Mouse (Mus musculus): ENCODE data around the gene Gpc5. TPM values are rescaled to one million over a fixed set of nuclear protein-coding genes. Genes with fewer than 3 reads are reported as not detected.

The Gpc5 gene
- total RNA-seq, 2 experiments from 2014 or later: 26.6 to 31.1 TPM

- intact Hi-C loops (cut with DNase I): no loop called here
- DNase-seq: peak; percentile 8
Observed at GRCm38 (mm10) chr14:115819021-115819420, 727.0 kb downstream of the Gpc5 start.

DNA sequence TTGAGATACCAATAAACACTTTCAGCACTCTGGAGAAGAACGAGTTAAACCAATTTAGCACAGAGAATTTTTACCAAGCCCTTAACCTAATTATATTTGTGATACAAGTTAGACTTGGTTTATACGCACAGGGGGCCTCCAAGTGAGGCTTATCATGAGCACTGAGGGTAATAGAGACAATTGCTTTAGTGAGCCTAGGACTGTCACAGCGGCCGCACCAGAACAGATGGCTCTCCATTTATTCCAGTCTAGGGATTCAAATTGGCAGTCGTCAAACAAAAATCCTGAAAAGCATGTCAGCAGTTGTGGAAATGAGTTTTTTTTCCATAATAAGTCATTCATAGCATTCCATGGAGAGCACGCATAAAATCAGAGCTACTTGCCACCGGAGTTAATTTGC is 729.6 kb downstream of the Gpc5 start:
- intact Hi-C loops (cut with DNase I): no loop called here
- DNase-seq: no peak

- intact Hi-C loops (cut with DNase I): loop anchor here (5.0 kb wide), 1 partner anchor 1097 kb away; the partner anchor contains the start of gene Gpc6
- no peak for DNase-seq
Observed at GRCm38 (mm10) chr14:115830485-115830884, 738.5 kb downstream of the Gpc5 start.

DNA sequence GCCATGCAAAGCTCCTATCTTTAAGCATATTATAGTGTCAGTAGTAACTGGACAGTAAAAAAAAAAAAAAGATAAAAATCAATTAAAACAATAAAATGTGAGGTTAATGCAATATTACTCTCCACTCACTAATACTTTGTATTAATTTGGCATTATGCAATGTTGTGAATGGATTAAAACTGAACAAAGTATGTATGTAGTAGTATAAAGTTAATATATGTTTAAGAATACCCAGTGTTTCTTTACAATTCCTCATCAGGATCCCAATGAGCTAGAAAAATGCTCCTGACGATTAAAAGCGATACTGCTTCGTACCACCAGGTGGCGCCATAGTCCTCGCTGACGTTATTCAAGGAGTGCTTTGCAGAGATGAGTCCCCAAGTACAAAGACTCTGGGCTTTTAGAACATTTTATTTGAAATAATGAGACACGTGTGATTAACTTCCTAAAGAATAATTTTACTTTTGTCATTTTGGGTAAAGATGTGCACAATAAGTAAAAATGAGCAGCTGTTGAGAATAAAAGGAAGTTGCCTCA is 739.3 kb downstream of the Gpc5 start:
- peak; percentile 72 for DNase-seq
- intact Hi-C loops (cut with DNase I): loop anchor here (5.0 kb wide), 1 partner anchor 1096 kb away; the partner anchor contains the start of gene Gpc6

DNA sequence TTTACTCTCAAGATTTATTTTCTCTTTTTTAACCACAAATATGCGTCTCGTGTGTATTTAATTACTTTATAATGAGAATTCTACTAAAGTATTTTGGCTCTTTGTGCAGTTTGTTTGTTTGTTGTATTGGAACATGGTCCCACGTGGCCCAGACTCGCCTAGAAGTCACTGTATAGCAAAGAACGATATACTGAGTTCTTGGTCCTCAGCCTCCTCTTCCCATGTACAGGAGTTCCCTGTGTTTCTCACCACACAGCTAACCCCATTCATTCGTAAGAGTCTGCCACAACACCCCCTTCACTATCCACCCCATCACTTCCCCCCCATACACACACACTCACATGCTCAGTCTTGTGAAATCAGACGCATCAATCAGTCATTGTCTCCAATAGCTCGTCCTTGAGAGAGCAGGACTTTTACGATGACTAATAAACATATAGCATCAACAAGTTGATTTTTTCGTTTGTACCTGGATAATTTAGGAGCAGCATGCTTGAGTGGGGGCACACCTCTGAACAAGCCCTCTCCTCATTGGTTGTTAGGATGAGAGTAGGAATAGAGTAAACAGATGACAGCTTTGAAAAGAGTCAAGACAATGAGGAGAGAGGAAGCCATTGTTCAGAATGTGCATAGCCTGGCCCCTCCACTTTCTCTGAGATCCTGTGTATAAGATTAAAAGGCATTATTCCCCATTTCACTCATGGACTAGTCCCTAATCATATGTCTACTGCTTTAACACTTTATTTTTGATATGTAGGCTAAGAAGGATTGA is 740.0 kb downstream of the Gpc5 start:
- DNase-seq: no peak
- intact Hi-C loops (cut with DNase I): loop anchor here (5.0 kb wide), 1 partner anchor 1095 kb away; the partner anchor contains the start of gene Gpc6

GRCm38 (mm10) chr14:115843783-115844182 is 751.8 kb downstream of the Gpc5 start:
- intact Hi-C loops (cut with DNase I): no loop called here

DNA sequence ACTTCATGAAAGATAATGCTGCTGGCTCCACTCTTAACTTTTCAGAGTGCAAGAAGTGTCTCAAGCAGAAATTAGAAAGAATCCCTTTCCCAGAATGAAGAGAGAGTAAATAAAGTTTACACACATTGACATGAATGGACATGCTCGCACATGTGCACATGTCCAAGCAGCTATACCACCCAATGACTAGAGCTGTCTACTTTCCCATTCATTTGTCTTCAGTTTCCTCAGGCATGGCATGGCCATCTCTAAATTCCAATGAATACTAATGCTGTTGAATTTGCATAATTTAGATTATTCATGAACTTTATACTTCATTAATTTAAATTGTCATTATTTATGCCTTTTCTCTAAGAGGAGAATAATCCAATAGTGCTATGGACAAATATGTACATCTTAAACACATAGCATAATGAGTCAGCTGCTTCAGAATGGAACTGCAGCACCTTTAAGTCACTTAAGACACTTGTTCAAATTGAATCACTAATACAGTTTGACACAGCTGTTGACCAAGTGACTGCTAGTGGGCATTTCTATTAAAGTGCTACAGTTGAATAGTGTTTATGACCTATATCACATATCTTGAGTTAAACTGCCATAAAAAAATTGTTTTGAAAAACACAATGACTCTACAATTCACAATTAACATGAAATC is 752.9 kb downstream of the Gpc5 start:
- intact Hi-C loops (cut with DNase I): no loop called here
- no peak for DNase-seq

More at GRCm38 (mm10) chr14:115843783-115844182, 751.8 kb downstream of the Gpc5 start:
- DNase-seq: no peak

- DNase-seq: no peak
- intact Hi-C loops (cut with DNase I): no loop called here
Observed at GRCm38 (mm10) chr14:115869127-115869526, 777.1 kb downstream of the Gpc5 start.

GRCm38 (mm10) chr14:115976062-115976461 is 884.0 kb downstream of the Gpc5 start:
- intact Hi-C loops (cut with DNase I): no loop called here
- DNase-seq: no peak

DNA sequence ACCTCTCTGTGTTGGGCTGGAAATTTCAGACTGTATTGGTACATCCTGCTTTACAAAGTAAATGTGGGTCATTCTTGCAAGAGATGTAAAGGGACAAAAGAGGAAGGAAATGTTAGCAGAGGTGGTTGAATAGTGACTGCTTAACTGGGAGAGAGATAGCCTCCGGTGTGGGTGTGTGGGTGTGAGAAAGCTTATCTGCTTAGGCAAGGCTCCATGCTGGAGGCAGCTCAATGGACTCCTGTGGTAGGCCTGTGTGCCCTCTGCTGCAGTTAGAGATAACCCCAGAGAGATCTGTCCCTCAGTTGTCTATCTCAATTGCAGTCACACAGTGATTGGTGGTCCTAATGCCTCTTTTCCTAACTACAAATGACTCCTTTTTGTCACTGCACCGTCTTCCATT is 887.2 kb downstream of the Gpc5 start:
- DNase-seq: no peak
- intact Hi-C loops (cut with DNase I): no loop called here

GRCm38 (mm10) chr14:115990764-115991163 is 898.7 kb downstream of the Gpc5 start:
- intact Hi-C loops (cut with DNase I): no loop called here
- DNase-seq: no peak

DNA sequence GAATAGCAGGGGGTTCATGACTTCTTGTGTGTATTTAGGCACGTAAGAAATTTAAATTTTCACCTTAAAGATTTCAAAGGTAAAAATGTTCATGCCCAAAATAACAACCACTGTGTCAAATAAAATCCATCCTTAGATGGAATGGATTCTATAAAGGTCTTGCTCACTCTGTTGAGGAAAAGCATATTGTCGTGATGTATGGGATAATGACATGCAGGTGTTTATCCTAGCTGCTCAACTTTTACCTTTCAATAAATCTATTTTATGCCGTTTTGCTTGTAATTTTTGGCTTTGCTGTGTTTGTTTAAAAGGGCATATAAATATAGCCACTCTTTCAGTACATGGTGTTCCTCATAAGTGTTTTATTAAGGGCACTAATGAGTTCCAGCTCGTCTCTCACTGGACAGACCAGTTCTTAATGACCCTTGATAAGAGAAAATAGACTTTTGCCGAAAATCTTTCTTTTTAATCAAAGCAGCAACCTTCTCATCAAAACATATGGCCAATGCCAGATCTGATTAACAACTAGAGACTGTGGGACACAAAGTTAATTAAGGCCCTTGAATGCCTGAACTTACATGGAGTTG is 901.6 kb downstream of the Gpc5 start:
- no peak for DNase-seq
- intact Hi-C loops (cut with DNase I): no loop called here

DNA sequence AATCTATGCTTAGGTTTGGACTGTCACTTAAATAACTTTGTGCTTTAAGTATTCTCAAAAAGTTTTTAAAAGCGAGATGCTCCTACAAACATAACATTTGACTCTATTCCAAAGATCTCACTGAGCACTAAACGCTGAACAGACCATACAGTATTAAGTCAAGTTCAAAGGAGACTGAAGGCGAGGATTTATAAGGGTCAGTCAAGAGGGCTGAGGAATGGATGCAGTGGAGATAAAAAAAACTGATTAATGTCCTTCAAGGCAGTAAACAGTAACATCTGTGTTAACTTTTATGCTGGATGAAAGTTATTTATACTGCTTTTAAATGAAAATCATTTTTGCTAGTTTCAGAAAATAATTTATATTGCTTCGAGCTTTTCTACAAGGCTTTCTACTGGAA is 906.9 kb downstream of the Gpc5 start:
- DNase-seq: no peak
- intact Hi-C loops (cut with DNase I): no loop called here

GRCm38 (mm10) chr14:116087010-116087409 is 995.0 kb downstream of the Gpc5 start:
- intact Hi-C loops (cut with DNase I): no loop called here
- no peak for DNase-seq

- DNase-seq: no peak
- intact Hi-C loops (cut with DNase I): no loop called here
Observed at GRCm38 (mm10) chr14:116127943-116128342, 1035.9 kb downstream of the Gpc5 start.

DNA sequence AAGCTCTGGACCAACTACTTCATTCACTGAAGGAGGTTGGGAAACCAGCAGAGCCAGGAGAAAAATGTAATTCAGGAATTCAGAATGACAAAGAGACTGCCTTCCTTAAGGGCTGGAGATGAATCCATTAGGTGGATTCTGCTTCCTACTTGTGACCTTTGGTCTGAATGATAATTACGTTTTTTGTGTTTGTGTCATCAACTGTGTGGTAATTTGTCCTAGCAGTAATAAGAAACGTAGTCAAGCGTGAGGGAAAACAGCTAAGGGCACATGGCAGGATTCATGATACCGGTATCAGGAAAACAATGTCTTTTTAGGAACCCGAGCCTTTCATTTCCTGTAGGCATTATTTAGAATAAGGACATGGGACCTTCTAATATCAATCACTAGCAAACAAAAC is 1045.3 kb downstream of the Gpc5 start:
- DNase-seq: no peak
- intact Hi-C loops (cut with DNase I): no loop called here

GRCm38 (mm10) chr14:116137772-116138171 is 1045.8 kb downstream of the Gpc5 start:
- intact Hi-C loops (cut with DNase I): no loop called here
- DNase-seq: no peak

DNA sequence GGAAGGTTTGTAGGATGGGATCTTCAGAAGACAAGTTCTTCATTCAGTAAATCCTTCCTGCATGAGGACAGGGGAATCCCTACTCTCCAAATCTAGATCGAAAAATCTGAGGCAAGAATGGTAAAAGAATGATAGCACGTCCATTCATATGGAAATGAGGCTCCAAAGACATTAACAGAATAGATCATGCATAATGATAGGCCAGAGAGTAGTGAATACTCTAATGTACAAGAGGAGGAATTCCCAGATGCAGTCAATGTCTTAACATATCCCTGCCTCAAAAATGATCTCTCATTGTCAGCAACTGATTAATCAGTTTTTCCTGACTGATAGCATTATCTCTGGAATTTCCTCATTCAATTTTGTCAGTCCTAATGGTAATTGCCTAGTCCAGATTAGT is 1070.6 kb downstream of the Gpc5 start:
- intact Hi-C loops (cut with DNase I): no loop called here

DNA sequence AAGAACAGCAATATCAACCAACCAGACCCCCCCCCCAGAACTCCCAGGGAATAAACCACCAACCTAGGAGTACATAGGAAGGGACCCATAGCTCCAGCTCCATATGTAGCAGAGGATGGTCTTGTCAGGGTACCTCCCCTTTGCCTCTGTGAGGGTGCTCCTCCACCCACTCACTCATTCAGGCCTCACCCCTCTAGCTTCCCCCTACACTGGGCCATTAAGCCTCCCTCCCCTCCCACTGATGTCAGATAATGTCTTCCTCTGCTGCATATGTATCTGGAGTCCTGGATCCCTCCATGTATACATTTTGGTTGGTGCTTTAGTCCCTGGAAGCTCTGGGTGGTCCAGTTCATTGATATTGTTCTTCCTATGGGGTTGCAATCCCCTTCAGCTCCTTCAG is 1075.4 kb downstream of the Gpc5 start:
- intact Hi-C loops (cut with DNase I): no loop called here
- no peak for DNase-seq

More for the DNA sequence above, 1070.6 kb downstream of the Gpc5 start:
- DNase-seq: no peak

GRCm38 (mm10) chr14:116169129-116169528 is 1077.1 kb downstream of the Gpc5 start:
- peak; percentile 2 for DNase-seq
- intact Hi-C loops (cut with DNase I): no loop called here

GRCm38 (mm10) chr14:116186981-116187380 is 1095.0 kb downstream of the Gpc5 start:
- intact Hi-C loops (cut with DNase I): no loop called here

More at GRCm38 (mm10) chr14:116186981-116187380, 1095.0 kb downstream of the Gpc5 start:
- DNase-seq: no peak
